Mouse (Mus musculus) embryo, embryonic 10 days (tissue): ENCODE results near the gene Btbd1.
"Not testable (repeated sequence)": the region's sequence is repeated elsewhere in the genome, so short reads cannot be mapped to it uniquely, and the experiment has no call there.

Experiments used
- DNase-seq: peaks from one replicate; pipeline ENCODE4 v3.0.0-alpha.2; 2015; ENCODE audit warnings: low spot score

The Btbd1 gene

GRCm38 (mm10) chr7:81849633-81850032, 20.4 kb upstream of the Btbd1 start:
- DNase-seq, result no peak

- DNase-seq, result no peak
These were observed 20.0 kb upstream of the Btbd1 start for GRCm38 (mm10) chr7:81849214-81849613.

GRCm38 (mm10) chr7:81847777-81848176, 18.5 kb upstream of the Btbd1 start:
- DNase-seq, result no peak

- DNase-seq, result peak; percentile 32
These were observed 17.8 kb upstream of the Btbd1 start for GRCm38 (mm10) chr7:81847010-81847409.

- no peak for DNase-seq
These were observed 16.8 kb upstream of the Btbd1 start for GRCm38 (mm10) chr7:81846008-81846407.

GRCm38 (mm10) chr7:81845313-81845712, 16.1 kb upstream of the Btbd1 start:
- DNase-seq, result no peak

- DNase-seq, result no peak
These were observed 15.6 kb upstream of the Btbd1 start for GRCm38 (mm10) chr7:81844801-81845200.

- DNase-seq, result no peak
These were observed 14.7 kb upstream of the Btbd1 start for GRCm38 (mm10) chr7:81843903-81844302.

- no peak for DNase-seq
These were observed 13.8 kb upstream of the Btbd1 start for GRCm38 (mm10) chr7:81842998-81843397.

GRCm38 (mm10) chr7:81842141-81842540, 12.9 kb upstream of the Btbd1 start:
- no peak for DNase-seq

- no peak for DNase-seq
These were observed 12.2 kb upstream of the Btbd1 start for GRCm38 (mm10) chr7:81841439-81841838.

GRCm38 (mm10) chr7:81840661-81841181, 11.5 kb upstream of the Btbd1 start:
- DNase-seq, result no peak

GRCm38 (mm10) chr7:81839746-81840145, 10.5 kb upstream of the Btbd1 start:
- DNase-seq, result no peak

- not testable (repeated sequence) for DNase-seq
These were observed 8.5 kb upstream of the Btbd1 start for GRCm38 (mm10) chr7:81837771-81838170.

- no peak for DNase-seq
These were observed 6.2 kb upstream of the Btbd1 start for GRCm38 (mm10) chr7:81835430-81835829.

GRCm38 (mm10) chr7:81834847-81835246, 5.6 kb upstream of the Btbd1 start:
- no peak for DNase-seq

GRCm38 (mm10) chr7:81828681-81829378, 401 bp downstream of the Btbd1 start:
- peak; percentile 52 for DNase-seq

GRCm38 (mm10) chr7:81827806-81828667, 1.2 kb downstream of the Btbd1 start:
- no peak for DNase-seq

GRCm38 (mm10) chr7:81825381-81825780, 3.9 kb downstream of the Btbd1 start:
- DNase-seq, result no peak

- no peak for DNase-seq
These were observed 4.3 kb downstream of the Btbd1 start for GRCm38 (mm10) chr7:81824906-81825305.

- DNase-seq, result no peak
These were observed 23.2 kb downstream of the Btbd1 start for GRCm38 (mm10) chr7:81806067-81806466.

- DNase-seq, result peak; percentile 95
These were observed 40.0 kb downstream of the Btbd1 start, which contains the start of gene 3110040N11Rik for GRCm38 (mm10) chr7:81789095-81789757. Gene 3110040N11Rik, minus strand, starts transcription at chr7:81789478.
